Mouse (Mus musculus) right cerebral cortex, postnatal 4 days (tissue): ENCODE measurements around the gene Anks1b.
A peak's percentile ranks its signal among the peaks of the same experiment; 100 is the strongest.

Experiments used
- DNase-seq: peaks from one replicate; pipeline ENCODE4 v3.0.0-alpha.2; 2022

Gene Anks1b

GRCm38 (mm10) chr10:90892728-90893127 is 1019.4 kb downstream of the Anks1b start:
- peak; percentile 36 for DNase-seq

- no peak for DNase-seq
These were observed 1024.6 kb downstream of the Anks1b start for GRCm38 (mm10) chr10:90897894-90898293.

- DNase-seq = no peak
These were observed 1030.9 kb downstream of the Anks1b start for GRCm38 (mm10) chr10:90904185-90904584.

- no peak for DNase-seq
These were observed 1034.1 kb downstream of the Anks1b start for GRCm38 (mm10) chr10:90907381-90907780.

GRCm38 (mm10) chr10:90923476-90923875 is 1050.2 kb downstream of the Anks1b start:
- DNase-seq = no peak

GRCm38 (mm10) chr10:90933088-90933487 is 1059.8 kb downstream of the Anks1b start:
- DNase-seq = no peak

- no peak for DNase-seq
These were observed 1061.4 kb downstream of the Anks1b start for GRCm38 (mm10) chr10:90934678-90935077.

GRCm38 (mm10) chr10:90937721-90938460 is 1064.6 kb downstream of the Anks1b start:
- no peak for DNase-seq

GRCm38 (mm10) chr10:90940521-90941520 is 1067.5 kb downstream of the Anks1b start:
- peak; percentile 29 for DNase-seq

- no peak for DNase-seq
These were observed 1068.8 kb downstream of the Anks1b start for GRCm38 (mm10) chr10:90942001-90942700.

GRCm38 (mm10) chr10:90947043-90947442 is 1073.7 kb downstream of the Anks1b start:
- DNase-seq = no peak

- no peak for DNase-seq
These were observed 1074.5 kb downstream of the Anks1b start for GRCm38 (mm10) chr10:90947608-90948373.

GRCm38 (mm10) chr10:90953103-90953709 is 1079.9 kb downstream of the Anks1b start:
- no peak for DNase-seq

- DNase-seq = no peak
These were observed 1080.5 kb downstream of the Anks1b start for GRCm38 (mm10) chr10:90953821-90954220.

GRCm38 (mm10) chr10:90960374-90960773 is 1087.1 kb downstream of the Anks1b start:
- no peak for DNase-seq

- DNase-seq = no peak
These were observed 1091.2 kb downstream of the Anks1b start for GRCm38 (mm10) chr10:90964511-90964910.

GRCm38 (mm10) chr10:90965671-90966315 is 1092.5 kb downstream of the Anks1b start:
- DNase-seq = no peak

GRCm38 (mm10) chr10:90966821-90967220 is 1093.5 kb downstream of the Anks1b start:
- DNase-seq = peak; percentile 38

- no peak for DNase-seq
These were observed 1094.9 kb downstream of the Anks1b start for GRCm38 (mm10) chr10:90968247-90968646.

- peak; percentile 44 for DNase-seq
These were observed 1096.3 kb downstream of the Anks1b start for GRCm38 (mm10) chr10:90969355-90970174.
